ENCODE assay signal across 9 mouse cellular contexts in genomic region chr8:78438121-78438520, GRCm38 (mm10). TPM values are rescaled to one million over a fixed set of nuclear protein-coding genes. Genes with fewer than 3 reads are reported as not detected.
DNase-seq lines count a peak whose midpoint lies in the region; ATAC-seq and TF ChIP-seq lines count a peak whose summit lies in the region.
"Had no signal": no experiment of that assay in that cellular context is flagged by ENCODE, and none has a peak within 500 bp of the region (broad histone marks: within the 10 kb centered on the region; RNA-seq: fewer than 3 reads in every experiment).

No protein-coding gene starts in this region.

- no peaks in the 10 kb centered on the region for H3K36me3 ChIP-seq in heart, embryonic 11.5 days (ENCODE audit: control insufficient read depth, insufficient read depth, low read length)
- H3K36me3 ChIP-seq in heart, adult 2 months (ENCODE audit: control insufficient read depth, insufficient read depth, low read length), result no peaks in the 10 kb centered on the region
- H3K36me3 ChIP-seq in heart, embryonic 16.5 days (ENCODE audit: control insufficient read depth, insufficient read depth), result no peaks in the 10 kb centered on the region
- H3K36me3 ChIP-seq in limb, embryonic 14.5 days (ENCODE audit: control insufficient read depth, insufficient read depth, low read length), result no peaks in the 10 kb centered on the region

- no peak for TF ChIP-seq POLR2A in heart, adult 2 months (IDR thresholded peaks at IDR 0.05; ENCODE audit: insufficient read depth, low read depth, low read length)
- no peak for TF ChIP-seq POLR2A in brain, embryonic 14.5 days (IDR thresholded peaks at IDR 0.05; ENCODE audit: borderline replicate concordance, extremely low read depth, insufficient read depth, insufficient read length, poor library complexity, severe bottlenecking)
- no peak for TF ChIP-seq POLR2A in limb, embryonic 14.5 days (IDR thresholded peaks at IDR 0.05; ENCODE audit: borderline replicate concordance, extremely low read depth, insufficient read depth, insufficient read length)

- H3K79me2 ChIP-seq in heart, adult 2 months (replicated peaks; ENCODE audit: control insufficient read depth, insufficient read depth, low read length), result no peaks in the 10 kb centered on the region

- no peak for ATAC-seq in heart, embryonic 11.5 days (replicated peaks; ENCODE audit: insufficient number of reproducible peaks, low FRiP score, low TSS enrichment)
- no peak for ATAC-seq in heart, embryonic 16.5 days (replicated peaks; ENCODE audit: extremely low read depth, insufficient read depth, low FRiP score)
- ATAC-seq in limb, embryonic 14.5 days (ENCODE audit: low FRiP score, low read depth), result peak; percentile 53; the same call in 1 of the 2 replicates

- no peak for TF ChIP-seq CTCF in heart, adult 2 months (IDR thresholded peaks at IDR 0.05)
- TF ChIP-seq CTCF in brain, embryonic 14.5 days (IDR thresholded peaks at IDR 0.05; ENCODE audit: borderline replicate concordance, extremely low read depth, insufficient read depth, insufficient read length), result no peak

- no peak overlapping the region for H3K9ac ChIP-seq in heart, embryonic 11.5 days (ENCODE audit: low read depth, low read length)
- no peak overlapping the region for H3K9ac ChIP-seq in heart, adult 2 months (ENCODE audit: low read depth, low read length)
- H3K9ac ChIP-seq in heart, embryonic 16.5 days (ENCODE audit: low read length), result no peak overlapping the region
- H3K9ac ChIP-seq in limb, embryonic 14.5 days (ENCODE audit: low read depth, low read length, severe bottlenecking), result no peak overlapping the region

- no peak for DNase-seq in heart, adult 2 months
- peak; percentile 66 for DNase-seq in brain, embryonic 14.5 days (ENCODE audit: low read depth)
- peak; percentile 90 for DNase-seq in limb, embryonic 14.5 days (ENCODE audit: low spot score)
- peak; percentile 80 for DNase-seq in retina, postnatal 1 day
- DNase-seq in spleen, adult 12 weeks (ENCODE audit: low spot score), result no peak
- DNase-seq in urinary bladder, postnatal 10 days (ENCODE audit: low spot score), result no peak

- intact Hi-C loops in heart, adult 2 months (cut with DNase I), result loop anchor here (10.0 kb wide), 1 partner anchor 207 kb away; no protein-coding TSS in a partner anchor

- under 1% methylated on average over 18 of the region's 18 CpGs for WGBS in heart, embryonic 11.5 days (ENCODE audit: insufficient replicate concordance)
- under 1% methylated on average over 18 of the region's 18 CpGs for WGBS in heart, adult 2 months
- 2% methylated on average over 18 of the region's 18 CpGs for WGBS in heart, embryonic 16.5 days
- 1% methylated on average over 18 of the region's 18 CpGs for WGBS in limb, embryonic 14.5 days

- H3K4me3 ChIP-seq in heart, embryonic 11.5 days (ENCODE audit: low read depth, low read length), result peak overlapping the region; percentile 15; the same call in 1 of the 2 replicates
- H3K4me3 ChIP-seq in heart, adult 2 months, result no peak overlapping the region
- H3K4me3 ChIP-seq in heart, embryonic 16.5 days (ENCODE audit: low read length), result peak overlapping the region; percentile 33
- H3K4me3 ChIP-seq in limb, embryonic 14.5 days (replicated peaks; ENCODE audit: low read length), result no peak overlapping the region; the same call in 1 of the 2 replicates

- H3K4me1 ChIP-seq in heart, embryonic 11.5 days (ENCODE audit: control insufficient read depth, insufficient read depth, low read length), result peaks cover 6% of the 10 kb centered on the region; the same call in 1 of the 2 replicates
- H3K4me1 ChIP-seq in heart, adult 2 months (ENCODE audit: control insufficient read depth, insufficient read depth, low read length), result no peaks in the 10 kb centered on the region
- H3K4me1 ChIP-seq in heart, embryonic 16.5 days (ENCODE audit: control insufficient read depth, insufficient read depth, low read length), result peaks cover 13% of the 10 kb centered on the region; the same call in 1 of the 2 replicates
- peaks cover 7% of the 10 kb centered on the region; the same call in 1 of the 2 replicates for H3K4me1 ChIP-seq in limb, embryonic 14.5 days (ENCODE audit: control insufficient read depth, insufficient read depth, low read length)

- peaks cover 85% of the 10 kb centered on the region for H3K27me3 ChIP-seq in heart, embryonic 11.5 days (ENCODE audit: control insufficient read depth, insufficient read depth, low read length)
- H3K27me3 ChIP-seq in heart, adult 2 months (ENCODE audit: control insufficient read depth, insufficient read depth, low read length), result peaks cover 31% of the 10 kb centered on the region
- H3K27me3 ChIP-seq in heart, embryonic 16.5 days (ENCODE audit: control insufficient read depth, insufficient read depth, low read length), result peaks cover 76% of the 10 kb centered on the region
- peaks cover 84% of the 10 kb centered on the region for H3K27me3 ChIP-seq in limb, embryonic 14.5 days (ENCODE audit: control insufficient read depth, insufficient read depth, low read length)

- H3K9me3 ChIP-seq in heart, embryonic 11.5 days (replicated peaks; ENCODE audit: control insufficient read depth, low read length), result no peaks in the 10 kb centered on the region
- H3K9me3 ChIP-seq in heart, embryonic 16.5 days (replicated peaks; ENCODE audit: control insufficient read depth, low read length), result no peaks in the 10 kb centered on the region
- H3K9me3 ChIP-seq in limb, embryonic 14.5 days (ENCODE audit: control insufficient read depth, low read length), result no peaks in the 10 kb centered on the region

- peak overlapping the region; percentile 51 for H3K4me2 ChIP-seq in heart, embryonic 11.5 days
- H3K4me2 ChIP-seq in heart, embryonic 16.5 days (ENCODE audit: low read depth, low read length), result peak overlapping the region; percentile 36; the same call in 1 of the 2 replicates
- H3K4me2 ChIP-seq in limb, embryonic 14.5 days (replicated peaks; ENCODE audit: low read depth, low read length, severe bottlenecking), result peak overlapping the region; percentile 35; the same call in 1 of the 2 replicates

- no peak for TF ChIP-seq EP300 in heart, adult 2 months (IDR thresholded peaks at IDR 0.05; ENCODE audit: insufficient read depth, low read depth, low read length)

- no peak overlapping the region for H3K27ac ChIP-seq in heart, embryonic 11.5 days (ENCODE audit: low read depth, low read length)
- H3K27ac ChIP-seq in heart, adult 2 months, result no peak overlapping the region
- no peak overlapping the region for H3K27ac ChIP-seq in heart, embryonic 16.5 days (ENCODE audit: low read length)
- H3K27ac ChIP-seq in limb, embryonic 14.5 days (replicated peaks; ENCODE audit: low read depth, low read length), result no peak overlapping the region

RNA-seq across cellular contexts. Expression of gene Pou4f2, which starts 1.7 kb away (rescaled TPM):
- not detected in 2 replicates for polyA plus RNA-seq in heart, embryonic 11.5 days (2014; fragmentation: Nextera tagmentation; extraction: Ambion mirVana)
- not detected for total RNA-seq in heart, adult 2 months (2021)
- not detected in 2 replicates for polyA plus RNA-seq in heart, adult 2 months (2012; rRNA removed)
- polyA plus RNA-seq in brain, embryonic 14.5 days (2012; rRNA removed), result 8.9 and 16.4 TPM in 2 replicates
- not detected in 2 replicates for polyA plus RNA-seq in heart, embryonic 16.5 days (2015; fragmentation: Nextera tagmentation; extraction: Ambion mirVana)
- 0.04 TPM in 1 of 2 replicates, not detected in the other for polyA plus RNA-seq in limb, embryonic 14.5 days (2012; rRNA removed)
- not detected in 2 replicates for polyA plus RNA-seq in limb, embryonic 14.5 days (2014; fragmentation: Nextera tagmentation; extraction: Ambion mirVana)
- polyA plus RNA-seq: large intestine, adult 2 months had no signal

Comparison
In these comparisons a context has a peak if more than half of its experiments do, and no peak if none do; other contexts are left out.
1. H3K4me3 ChIP-seq: peak in heart, embryonic 11.5 days (single experiment) and heart, embryonic 16.5 days (single experiment); none in heart, adult 2 months (single experiment) and limb, embryonic 14.5 days (single experiment).
2. DNase-seq: peak in brain, embryonic 14.5 days (single experiment), limb, embryonic 14.5 days (single experiment) and retina, postnatal 1 day (single experiment); none in heart, adult 2 months (0 of 2), spleen, adult 12 weeks (single experiment) and urinary bladder, postnatal 10 days (single experiment).
3. Peak in every context shown above with its lines, with median percentiles within 50 percentile points of each other: H3K4me2 ChIP-seq.